Mouse (Mus musculus) ovary, adult 18-20 months (tissue): ENCODE measurements around the gene Yap1.
A peak's percentile ranks its signal among the peaks of the same experiment; 100 is the strongest.

Source experiments
- DNase-seq: peaks from one replicate; pipeline ENCODE4 v3.0.0; 2022; ENCODE audit warnings: low spot score, mixed read lengths

Gene Yap1

DNA sequence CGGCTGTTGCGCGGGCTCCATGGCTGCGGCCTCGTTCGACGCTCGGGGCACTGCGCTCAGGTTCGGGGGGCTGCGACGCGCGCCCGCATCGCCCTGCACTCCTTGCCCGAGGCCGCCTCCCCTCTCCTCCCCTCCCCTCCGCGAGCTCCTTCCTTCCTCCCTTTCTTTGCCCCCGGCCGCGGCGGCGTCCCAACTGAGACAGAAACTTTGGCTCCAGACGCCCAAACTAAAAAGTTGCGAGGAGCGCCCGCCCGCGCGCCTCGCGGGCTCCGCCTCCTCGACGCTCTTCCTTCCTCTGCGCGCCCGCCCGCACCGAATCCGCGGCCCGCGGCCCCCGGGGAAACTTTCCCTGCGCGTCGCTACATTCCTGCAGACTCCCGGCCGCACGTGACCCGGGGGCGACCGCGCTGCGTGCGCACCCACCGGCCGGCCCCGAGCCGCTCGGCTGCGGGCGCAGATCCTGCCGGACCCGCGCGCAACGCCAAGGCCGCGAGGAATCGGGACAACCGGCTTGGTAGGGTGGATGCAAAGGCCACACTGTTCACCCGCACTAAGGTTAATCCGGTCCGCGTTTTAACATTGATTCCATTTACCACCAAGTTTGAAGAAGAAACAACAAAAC, at the start of gene Yap1:
Yap1 (minus strand) TSS at position 227 of the 622 bp plus-strand sequence.
- DNase-seq = peak; percentile 87

DNA sequence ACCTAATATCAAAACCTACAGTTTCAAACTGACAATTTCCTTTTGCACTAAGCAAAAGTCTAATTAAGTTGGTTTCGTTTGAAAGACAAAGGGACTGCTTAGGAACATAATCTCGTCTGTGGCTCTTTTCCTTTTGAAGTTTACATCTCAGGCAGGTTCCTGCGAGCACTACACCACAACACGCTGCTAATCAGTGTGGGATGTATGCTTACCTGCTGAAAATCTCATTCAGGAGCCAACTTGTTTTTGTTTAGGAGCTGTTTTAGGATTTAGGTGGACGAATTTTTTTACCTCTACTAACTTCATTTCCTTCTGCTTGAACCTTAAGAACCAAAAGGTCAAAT, 38.6 kb upstream of the Yap1 start:
- DNase-seq = no peak

DNA sequence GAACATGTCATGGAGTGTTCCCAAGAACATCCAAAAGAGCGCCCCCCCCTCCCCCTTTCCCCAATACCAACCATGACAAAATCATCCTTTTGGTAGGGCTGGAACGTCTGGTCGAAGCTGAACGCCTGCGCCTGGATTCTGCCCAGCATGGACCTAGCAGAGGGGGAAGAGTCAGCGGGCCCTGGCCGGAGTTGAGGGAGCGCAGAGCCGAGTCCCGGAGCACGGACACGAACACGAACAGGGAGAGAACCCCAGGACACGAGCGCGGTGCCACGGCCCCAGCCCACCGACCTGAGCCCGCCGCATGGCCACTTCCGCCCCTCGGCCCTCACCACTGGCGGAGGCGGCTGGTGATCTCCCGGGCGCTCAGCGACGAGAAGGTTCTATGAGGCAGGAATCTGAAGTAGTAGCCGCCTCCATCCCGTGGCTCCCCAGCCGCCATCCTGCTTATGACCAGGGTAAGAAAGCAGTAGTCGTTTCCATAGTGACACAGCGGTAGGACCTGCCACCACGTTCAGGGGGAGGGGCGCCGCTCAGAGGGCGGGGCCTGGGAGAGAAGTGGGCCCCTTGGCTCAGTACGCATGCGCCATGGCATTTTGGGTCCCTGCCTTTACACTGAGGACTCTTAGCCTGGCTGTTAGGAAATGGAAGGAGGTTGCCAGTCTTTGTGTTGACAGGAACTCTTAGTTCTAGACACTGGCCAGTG, 38.1 kb upstream of the Yap1 start, which contains the start of gene Cfap300:
Cfap300 (minus strand) TSS at position 486 of the 706 bp plus-strand sequence.
- peak; percentile 94 for DNase-seq

DNA sequence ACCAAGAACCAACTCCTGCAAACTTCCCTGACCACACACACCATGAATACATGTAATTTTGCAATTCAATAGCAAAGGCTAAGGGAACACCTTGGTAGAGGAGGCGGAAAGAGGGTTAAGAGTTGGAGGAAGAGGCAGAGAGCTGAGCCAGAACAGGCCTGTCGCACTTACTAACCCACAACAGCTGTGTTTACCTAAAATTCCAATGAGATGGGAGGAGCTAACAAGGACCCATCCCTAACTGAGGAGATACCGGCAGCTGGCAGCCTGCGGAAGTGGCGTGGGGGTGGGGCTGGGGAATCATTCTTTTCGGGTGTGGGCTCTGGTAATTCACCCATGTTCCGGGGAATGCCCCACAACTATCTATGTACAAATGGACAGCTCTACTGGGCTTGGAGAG, 31.1 kb upstream of the Yap1 start:
- DNase-seq = no peak

DNA sequence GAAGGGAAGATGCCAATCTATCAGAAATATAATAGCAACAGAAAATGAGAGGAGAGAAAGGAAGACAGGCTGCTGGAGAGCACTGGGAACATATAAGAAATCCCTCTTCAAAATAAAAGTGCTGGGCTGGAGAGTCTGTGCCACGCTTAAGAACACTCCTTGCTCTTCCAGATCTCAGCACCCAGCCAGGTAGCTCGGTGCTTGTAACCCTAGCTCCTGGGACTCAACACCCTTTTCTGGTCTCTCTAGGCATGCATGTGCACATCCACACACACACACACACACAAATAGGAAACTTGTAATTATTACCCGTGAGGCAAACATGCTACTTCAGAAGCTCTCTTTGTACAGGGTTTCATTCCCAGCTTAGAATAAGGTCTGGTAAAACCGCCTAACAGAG, 30.7 kb upstream of the Yap1 start:
- DNase-seq = no peak

DNA sequence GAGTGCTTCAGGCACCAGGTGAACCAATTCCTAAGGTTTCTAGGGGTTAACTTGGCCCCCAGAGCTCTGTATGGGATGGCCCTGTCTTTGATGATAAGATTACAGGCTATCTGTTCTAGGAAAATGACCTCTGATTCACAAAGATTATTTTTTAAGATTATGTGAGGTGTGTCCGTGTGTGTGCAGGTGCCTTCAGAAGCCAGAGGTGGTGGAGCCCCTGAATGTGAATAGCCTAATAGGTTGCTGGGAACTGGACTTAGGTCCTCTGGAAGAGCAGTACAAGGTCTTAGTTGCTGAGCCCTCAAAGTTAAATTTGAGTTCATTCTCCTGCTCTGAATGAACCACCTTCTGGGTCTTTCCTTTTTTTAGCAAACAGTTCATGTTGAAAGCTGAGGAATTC, 29.7 kb upstream of the Yap1 start:
- no peak for DNase-seq

DNA sequence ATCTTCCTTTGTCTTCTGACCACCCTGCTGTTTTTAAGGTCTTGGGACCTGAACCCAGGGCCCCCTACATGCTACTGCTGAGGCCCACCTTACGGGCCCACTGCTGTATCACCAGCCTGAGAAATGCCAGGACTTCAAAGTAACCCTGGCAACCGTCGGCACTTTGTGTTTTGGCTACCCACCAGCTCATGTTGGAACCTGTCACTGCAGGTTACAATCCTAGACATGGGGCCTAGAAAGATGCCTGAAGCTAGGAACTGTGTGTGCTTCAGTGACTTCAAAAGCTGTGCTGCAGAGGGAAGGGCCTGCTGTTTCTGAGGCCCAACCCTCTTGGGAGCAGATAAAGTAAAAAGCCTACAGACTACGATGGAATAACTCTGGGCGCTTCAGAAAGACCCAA, 28.5 kb upstream of the Yap1 start:
- no peak for DNase-seq

DNA sequence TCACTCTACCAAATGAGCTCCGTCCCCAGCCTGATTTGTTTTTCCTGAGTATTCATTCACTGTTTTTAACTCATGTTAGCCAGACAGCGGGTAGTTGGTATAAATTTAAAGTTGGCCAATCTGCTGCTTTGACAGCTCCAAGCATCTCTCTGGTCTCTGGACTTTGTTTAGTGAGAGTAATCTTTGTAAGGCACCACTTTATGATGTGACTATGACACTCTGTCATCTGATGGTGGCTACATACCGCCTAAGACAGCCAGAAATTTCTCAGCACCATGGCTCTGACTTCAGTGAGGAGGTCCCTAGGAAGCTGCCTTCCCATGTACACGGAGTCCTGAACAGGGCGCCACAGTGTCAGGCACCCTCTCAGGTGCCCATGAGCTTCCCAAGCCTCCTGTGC, 14.2 kb upstream of the Yap1 start:
- DNase-seq = no peak

DNA sequence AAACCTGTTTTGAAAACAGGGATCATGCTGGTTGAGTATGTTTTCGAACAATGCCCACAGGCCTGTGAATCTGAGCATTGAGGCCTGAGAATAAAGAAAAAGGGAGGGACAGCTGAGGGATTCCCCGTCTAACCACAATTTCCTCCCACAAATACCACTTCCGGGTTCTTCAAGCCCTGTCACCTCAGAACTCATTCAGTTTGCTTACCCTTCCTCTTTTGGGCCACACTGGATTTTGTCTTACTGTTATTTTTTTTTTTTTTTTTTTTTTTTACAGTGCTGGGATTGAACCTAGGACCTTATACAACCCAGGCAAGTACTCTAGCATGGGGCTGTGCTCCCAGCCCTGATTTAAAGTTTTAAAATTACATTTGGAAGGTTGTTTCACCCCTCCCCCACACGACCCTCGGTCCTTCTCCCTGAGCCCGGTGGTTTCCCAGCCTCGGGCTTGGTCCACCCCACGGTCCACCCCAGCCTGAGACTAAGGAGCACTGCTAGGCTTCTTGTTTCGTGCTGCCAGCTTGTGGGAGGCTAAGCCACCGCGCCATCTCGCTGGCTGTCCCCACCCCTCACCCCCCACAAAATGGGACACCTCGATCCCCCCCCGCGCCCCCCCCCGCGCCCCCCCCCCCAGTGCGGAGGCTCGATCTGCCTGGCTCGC, 13.0 kb upstream of the Yap1 start:
- DNase-seq = no peak

DNA sequence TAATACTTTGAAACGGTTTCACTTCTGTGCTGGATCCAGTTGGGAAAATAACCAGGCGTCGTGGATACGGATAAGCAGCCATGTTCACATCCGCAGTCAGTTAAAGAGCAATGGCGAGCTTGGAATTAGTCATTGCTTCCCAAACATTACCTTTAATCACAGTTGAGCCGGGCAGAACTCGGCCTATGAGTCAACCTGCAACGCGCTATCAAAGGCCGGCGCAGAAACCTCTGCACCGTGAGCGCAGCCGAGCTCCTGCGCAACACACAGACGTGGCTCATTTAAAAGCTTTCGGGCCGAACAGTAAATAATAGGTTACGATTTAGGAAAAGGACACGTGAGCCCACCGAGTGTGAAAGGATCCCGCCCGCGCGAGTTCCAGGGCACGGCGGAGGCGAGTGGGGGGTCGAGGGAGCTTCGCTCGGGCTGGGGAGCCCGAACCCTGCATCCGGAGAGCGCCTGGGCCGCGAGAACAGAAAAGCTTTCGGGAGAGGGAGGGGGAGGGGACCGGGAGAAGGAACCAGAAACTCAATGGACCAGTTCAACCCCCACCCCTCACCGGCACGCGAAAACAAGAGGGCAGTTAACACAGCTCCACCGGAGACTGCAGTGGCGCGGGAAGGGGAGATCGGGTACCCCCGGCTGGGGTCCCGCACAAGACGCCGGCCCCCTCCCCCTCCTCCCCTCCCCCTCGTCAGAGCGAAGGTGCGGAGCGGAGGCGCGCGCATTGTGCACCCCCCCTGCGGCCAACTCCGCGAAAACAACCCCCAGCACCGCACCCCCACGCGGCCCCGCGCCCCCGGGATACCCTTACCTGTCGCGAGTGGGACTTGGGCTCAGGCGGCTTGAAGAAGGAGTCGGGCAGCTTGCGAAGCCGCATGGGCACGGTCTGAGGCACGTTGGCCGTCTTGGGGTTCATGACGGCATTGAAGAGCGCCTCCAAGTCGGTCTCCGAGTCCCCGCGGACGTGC, 810 bp downstream of the Yap1 start:
- peak; percentile 35 for DNase-seq

DNA sequence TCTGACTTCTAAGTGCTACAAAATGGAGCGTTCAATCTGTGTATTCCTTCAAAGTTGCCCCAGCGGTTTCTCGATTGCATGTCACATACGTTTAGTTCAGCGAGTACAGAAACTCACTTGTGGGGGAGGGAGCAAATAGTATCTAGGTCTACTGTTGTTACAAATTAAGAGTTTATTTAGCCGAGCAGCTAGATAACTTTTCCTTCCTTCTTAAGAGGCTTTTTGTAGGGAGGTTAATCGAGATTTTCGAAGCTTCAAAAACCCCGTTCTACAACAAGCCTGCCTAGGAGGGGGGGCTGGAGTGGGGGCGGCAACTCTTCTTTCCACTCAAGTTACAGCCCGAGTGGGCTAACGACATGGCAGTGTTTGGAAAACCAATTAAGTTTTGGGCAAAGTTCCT, 1.6 kb downstream of the Yap1 start:
- no peak for DNase-seq

DNA sequence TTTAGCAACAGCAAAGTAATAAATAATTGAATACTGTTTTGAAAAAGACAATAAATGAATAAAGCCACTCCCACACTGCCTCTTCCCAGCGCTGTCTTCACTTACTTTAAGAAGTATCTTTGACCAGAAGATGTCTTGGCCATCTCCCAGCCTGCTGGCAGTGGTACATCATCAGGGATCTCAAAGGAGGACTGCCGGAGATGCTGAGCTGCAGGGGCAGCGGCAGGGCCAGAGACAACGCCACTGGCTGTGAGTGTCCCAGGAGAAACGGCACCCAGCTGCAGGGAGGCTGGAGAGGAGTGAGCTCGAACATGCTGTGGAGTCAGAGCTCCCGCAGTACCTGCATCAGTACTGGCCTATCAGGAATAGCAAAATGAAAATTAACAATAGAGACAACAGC, 3.0 kb downstream of the Yap1 start:
- peak; percentile 5 for DNase-seq

DNA sequence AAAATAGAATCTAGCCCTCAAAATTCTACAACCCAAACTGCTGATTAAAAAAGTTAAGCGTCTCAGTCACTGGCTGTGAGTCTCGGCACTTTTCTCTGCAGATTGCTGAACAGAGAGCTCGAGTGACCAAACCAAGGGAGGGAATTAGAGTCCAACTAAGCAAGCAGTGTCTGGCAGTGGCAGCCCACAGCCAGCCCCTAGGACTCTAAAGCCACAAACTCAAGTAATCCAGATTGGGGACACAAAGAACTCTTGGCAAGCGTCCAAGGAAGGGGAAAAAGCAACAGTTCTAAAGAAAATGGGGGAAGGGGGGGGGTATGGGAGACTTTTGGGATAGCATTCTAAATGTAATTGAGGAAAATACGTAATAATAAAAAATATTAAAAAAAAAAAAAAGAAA, 10.1 kb downstream of the Yap1 start:
- DNase-seq = no peak

DNA sequence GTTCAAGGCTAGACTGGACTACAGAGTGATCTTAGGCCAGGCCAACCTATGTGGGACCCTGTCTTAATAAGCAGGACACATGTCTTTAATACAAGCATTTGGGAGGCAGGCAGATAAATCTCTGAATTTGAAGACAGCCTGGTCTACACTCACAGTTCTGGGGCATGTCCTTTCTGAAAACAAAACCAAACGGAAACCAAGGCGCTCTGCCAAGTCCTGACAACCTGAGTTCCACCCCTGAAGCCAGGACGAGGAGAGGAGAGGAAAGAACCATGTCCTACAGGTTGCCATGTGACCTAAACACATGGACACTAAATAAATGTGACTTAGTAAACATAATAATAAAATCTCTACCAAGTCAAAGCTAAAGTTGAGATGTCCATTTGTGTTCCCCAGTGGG, 11.7 kb downstream of the Yap1 start:
- DNase-seq = no peak

DNA sequence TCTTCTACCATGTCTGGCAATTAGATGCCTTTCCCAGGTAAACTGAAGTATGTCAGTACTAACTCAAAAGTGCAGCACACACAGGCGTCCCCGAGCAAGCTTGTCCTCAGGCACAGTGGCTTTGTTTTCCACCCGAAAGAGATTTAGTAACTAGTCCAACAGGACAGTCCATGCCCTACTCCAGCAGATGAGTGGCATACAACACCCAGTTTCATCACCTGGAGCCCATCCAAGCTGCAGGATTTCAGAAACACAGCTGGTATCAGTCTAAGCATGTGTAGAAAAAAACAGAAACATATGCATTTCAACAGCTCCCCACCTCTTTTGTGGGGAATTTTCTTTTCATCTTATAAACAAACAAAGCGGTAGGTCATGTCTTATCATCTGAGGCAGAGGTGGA, 13.5 kb downstream of the Yap1 start:
- DNase-seq = no peak

DNA sequence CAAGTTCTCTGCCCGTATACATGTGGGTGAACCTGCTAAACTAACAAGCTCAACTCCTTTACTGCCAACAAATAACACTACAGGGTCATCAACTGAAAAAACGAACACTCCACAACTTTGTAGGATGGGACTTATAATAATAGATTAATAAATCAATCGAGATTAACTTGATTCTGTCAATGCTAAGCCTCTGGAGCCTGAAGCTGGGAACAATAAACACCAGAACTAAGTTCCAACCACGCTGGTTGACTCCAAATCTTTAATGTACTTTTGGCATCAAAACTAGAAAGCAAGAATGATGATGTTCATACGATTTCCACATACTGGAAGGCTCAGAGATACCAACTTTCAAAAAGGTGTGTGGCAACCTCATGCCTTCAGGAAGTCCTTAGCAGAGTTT, 17.3 kb downstream of the Yap1 start:
- no peak for DNase-seq

DNA sequence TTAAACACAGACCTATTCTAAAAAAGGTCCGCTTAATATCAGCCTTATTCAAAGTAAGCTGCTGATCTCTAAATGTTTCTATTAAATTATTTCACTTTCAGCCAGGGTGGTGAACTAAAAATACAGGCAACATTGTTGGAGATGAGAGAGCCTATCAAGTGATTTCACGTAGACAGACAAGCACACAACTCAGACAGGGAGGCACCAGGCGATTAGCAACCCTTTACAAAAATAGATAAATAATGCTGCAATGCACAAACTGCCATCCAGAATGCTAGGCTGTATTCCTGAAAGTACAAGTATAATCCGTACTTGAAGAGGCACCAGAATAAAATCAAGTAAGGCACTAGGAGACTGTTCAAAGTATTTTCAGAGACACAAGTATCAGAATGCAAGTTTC, 20.1 kb downstream of the Yap1 start:
- DNase-seq = no peak

DNA sequence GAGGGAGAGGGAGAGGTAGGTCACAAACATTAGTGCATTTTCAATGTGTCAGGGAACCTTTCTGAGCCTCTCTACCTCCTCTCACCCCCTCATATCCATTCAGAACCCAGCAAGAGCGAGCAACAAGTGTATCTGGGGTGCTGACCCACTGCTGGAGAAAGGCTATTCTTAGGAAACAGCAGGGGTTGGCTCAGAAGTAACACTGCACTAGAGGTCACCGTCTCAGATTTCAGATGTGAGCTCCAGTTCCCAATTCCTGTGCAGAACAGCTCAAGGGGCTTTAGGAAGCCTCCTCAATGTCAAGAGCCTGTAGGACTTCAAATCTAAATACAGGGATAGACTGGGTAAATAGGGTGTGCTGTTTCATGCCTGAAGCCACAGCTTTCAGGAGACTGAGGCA, 20.7 kb downstream of the Yap1 start:
- DNase-seq = no peak

DNA sequence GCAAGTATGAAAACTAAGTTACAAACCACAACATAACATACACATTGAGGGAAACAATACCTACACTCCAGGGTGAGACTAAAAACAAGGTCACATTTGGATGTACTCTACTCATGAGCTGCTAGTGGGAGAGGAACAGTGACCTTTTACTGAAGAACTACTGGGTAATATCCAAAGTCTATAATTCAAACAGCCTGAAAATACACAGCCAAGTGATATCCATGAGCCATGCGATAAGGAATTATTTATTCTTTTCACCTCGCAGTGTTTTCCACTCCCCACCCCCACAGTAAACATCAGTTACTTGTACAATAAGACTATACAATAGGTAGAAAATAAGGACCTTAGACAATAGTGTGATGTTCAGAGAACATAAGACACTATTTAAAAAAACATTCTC, 24.2 kb downstream of the Yap1 start:
- DNase-seq = no peak

DNA sequence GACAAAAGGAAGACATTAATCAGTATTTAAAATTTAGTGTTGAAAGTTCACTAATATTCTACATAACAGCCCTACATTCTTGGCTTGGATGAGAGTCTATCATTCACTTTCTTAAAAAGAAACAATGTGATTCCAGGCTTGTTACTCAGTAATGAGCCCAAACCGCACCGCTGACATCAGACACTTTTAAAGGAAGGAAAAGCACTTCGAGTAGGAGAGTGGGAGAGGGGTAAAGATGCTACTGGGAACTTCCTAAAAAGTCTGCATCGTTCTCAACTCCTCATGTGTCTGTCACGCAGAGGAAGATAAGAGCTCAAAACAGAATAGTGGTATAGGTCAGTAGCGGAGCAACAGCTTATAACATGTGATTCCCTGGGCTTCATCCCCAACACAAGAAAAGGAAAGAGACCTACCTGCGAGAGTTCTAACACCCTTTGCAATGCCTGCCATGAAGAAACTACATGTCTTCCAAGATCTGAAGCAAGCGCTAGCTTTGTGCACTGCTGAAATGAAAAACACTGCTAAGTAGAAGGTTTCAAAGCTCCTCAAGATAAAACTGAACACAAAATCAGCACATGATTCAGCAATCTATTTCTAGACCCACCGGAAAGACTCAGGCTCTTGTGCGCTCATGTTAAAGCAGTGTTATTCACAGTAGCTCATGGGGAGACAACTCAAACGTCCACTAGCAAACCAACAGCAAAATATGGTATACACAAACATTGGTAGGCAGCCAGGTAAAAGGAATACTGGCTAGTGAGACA, 25.1 kb downstream of the Yap1 start:
- DNase-seq = no peak

DNA sequence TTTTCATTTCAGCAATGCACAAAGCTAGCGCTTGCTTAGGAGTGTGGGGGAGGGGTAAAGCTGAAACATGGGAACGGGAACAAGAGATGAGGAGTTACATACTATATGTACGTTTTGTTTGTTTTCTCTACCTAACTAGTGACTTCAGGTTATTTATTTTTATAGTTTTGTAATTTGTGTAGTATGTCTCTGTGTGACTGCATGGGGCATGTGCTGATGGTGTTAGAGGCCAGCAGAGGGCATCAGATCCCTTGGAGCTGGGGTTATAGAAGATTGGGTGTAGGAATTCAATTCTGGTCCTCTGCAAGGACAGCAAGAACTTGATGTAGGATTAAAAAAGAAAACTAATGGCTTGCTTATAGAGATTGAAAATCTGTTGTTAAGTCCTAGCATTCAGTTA, 25.9 kb downstream of the Yap1 start:
- DNase-seq = no peak

DNA sequence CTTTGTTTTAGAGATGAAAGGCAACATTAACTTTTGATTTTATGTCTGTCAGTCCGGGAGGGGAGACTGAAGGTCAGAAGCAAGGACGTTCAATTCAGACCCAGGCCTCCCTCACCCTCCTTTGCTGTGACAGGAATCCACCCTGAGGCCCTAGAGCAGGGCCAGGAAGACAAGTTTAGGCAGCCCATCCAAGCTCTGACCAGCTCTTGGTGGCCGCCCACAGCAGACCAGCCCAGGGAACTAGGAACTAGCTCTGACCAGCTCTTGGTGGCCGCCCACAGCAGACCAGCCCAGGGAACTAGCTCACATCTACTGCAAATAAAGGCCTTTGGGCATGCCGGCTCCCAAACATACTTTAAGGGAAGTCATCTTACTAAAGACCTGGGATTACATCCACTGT, 26.8 kb downstream of the Yap1 start:
- DNase-seq = no peak
